Mouse (Mus musculus): ENCODE results near the gene Lrp2.
A peak's percentile ranks its signal among the peaks of the same experiment; 100 is the strongest.

The Lrp2 gene

GRCm38 (mm10) chr2:69518307-69518706, 67.6 kb downstream of the Lrp2 start:
- DNase-seq (ENCODE audit: low read depth, low spot score): no peak

GRCm38 (mm10) chr2:69511766-69512165, 74.1 kb downstream of the Lrp2 start:
- DNase-seq (ENCODE audit: low read depth, low spot score): no peak

- no peak for DNase-seq (ENCODE audit: low read depth, low spot score)
These were observed 85.5 kb downstream of the Lrp2 start for GRCm38 (mm10) chr2:69500357-69500756.

GRCm38 (mm10) chr2:69493130-69493529, 92.7 kb downstream of the Lrp2 start:
- peak; percentile 7 for DNase-seq (ENCODE audit: low read depth, low spot score)

- no peak for DNase-seq (ENCODE audit: low read depth, low spot score)
These were observed 104.9 kb downstream of the Lrp2 start for GRCm38 (mm10) chr2:69480965-69481364.

GRCm38 (mm10) chr2:69479859-69480258, 106.0 kb downstream of the Lrp2 start:
- no peak for DNase-seq (ENCODE audit: low read depth, low spot score)

GRCm38 (mm10) chr2:69476901-69477300, 109.0 kb downstream of the Lrp2 start:
- DNase-seq (ENCODE audit: low read depth, low spot score): no peak

- no peak for DNase-seq (ENCODE audit: low read depth, low spot score)
These were observed 110.7 kb downstream of the Lrp2 start for GRCm38 (mm10) chr2:69475177-69475576.

GRCm38 (mm10) chr2:69471837-69472236, 114.0 kb downstream of the Lrp2 start:
- DNase-seq (ENCODE audit: low read depth, low spot score): no peak

GRCm38 (mm10) chr2:69463609-69464008, 122.3 kb downstream of the Lrp2 start:
- DNase-seq (ENCODE audit: low read depth, low spot score): no peak

- DNase-seq (ENCODE audit: low read depth, low spot score): no peak
These were observed 126.4 kb downstream of the Lrp2 start for GRCm38 (mm10) chr2:69459481-69459880.

GRCm38 (mm10) chr2:69451128-69451527, 134.7 kb downstream of the Lrp2 start:
- DNase-seq (ENCODE audit: low read depth, low spot score): no peak

GRCm38 (mm10) chr2:69448581-69448980, 137.3 kb downstream of the Lrp2 start:
- DNase-seq (ENCODE audit: low read depth, low spot score): no peak

GRCm38 (mm10) chr2:69445896-69446472, 139.9 kb downstream of the Lrp2 start:
- DNase-seq (ENCODE audit: low read depth, low spot score): peak; percentile 26

GRCm38 (mm10) chr2:69441656-69442055, 144.2 kb downstream of the Lrp2 start:
- no peak for DNase-seq (ENCODE audit: low read depth, low spot score)

- peak; percentile 77 for DNase-seq (ENCODE audit: low read depth, low spot score)
These were observed 157.7 kb downstream of the Lrp2 start for GRCm38 (mm10) chr2:69428116-69428515.

GRCm38 (mm10) chr2:69427141-69427540, 158.7 kb downstream of the Lrp2 start:
- no peak for DNase-seq (ENCODE audit: low read depth, low spot score)

GRCm38 (mm10) chr2:69426081-69426480, 159.8 kb downstream of the Lrp2 start:
- no peak for DNase-seq (ENCODE audit: low read depth, low spot score)

- DNase-seq (ENCODE audit: low read depth, low spot score): no peak
These were observed 161.0 kb downstream of the Lrp2 start for GRCm38 (mm10) chr2:69424829-69425228.

- peak; percentile 74 for DNase-seq (ENCODE audit: low read depth, low spot score)
These were observed 167.5 kb downstream of the Lrp2 start for GRCm38 (mm10) chr2:69418294-69418881.

- DNase-seq (ENCODE audit: low read depth, low spot score): no peak
These were observed 170.8 kb downstream of the Lrp2 start for GRCm38 (mm10) chr2:69415070-69415469.

GRCm38 (mm10) chr2:69414539-69414938, 171.3 kb downstream of the Lrp2 start:
- DNase-seq (ENCODE audit: low read depth, low spot score): no peak

- DNase-seq (ENCODE audit: low read depth, low spot score): no peak
These were observed 180.2 kb downstream of the Lrp2 start for GRCm38 (mm10) chr2:69405692-69406091.

GRCm38 (mm10) chr2:69402309-69402708, 183.6 kb downstream of the Lrp2 start:
- DNase-seq (ENCODE audit: low read depth, low spot score): no peak

Data from mesoderm, embryonic 11.5 days (tissue).